Mouse (Mus musculus): Measurements from ENCODE around the gene Atg16l2. TPM values are rescaled to one million over a fixed set of nuclear protein-coding genes. Genes with fewer than 3 reads are reported as not detected.

Atg16l2 gene
- polyA plus RNA-seq, 1 experiment, result 12.5 TPM

GRCm38 (mm10) chr7:101292086-101292485 is 10.0 kb downstream of the Atg16l2 start:
- no peak for DNase-seq (ENCODE audit: low read depth)

- no peak for DNase-seq (ENCODE audit: low read depth)
These were observed 10.4 kb downstream of the Atg16l2 start for GRCm38 (mm10) chr7:101291641-101292040.

- DNase-seq (ENCODE audit: low read depth), result no peak
These were observed 10.8 kb downstream of the Atg16l2 start for GRCm38 (mm10) chr7:101291211-101291610.

- no peak for DNase-seq (ENCODE audit: low read depth)
These were observed 11.7 kb downstream of the Atg16l2 start for GRCm38 (mm10) chr7:101290401-101290800.

- no peak for DNase-seq (ENCODE audit: low read depth)
These were observed 13.6 kb downstream of the Atg16l2 start for GRCm38 (mm10) chr7:101288436-101288835.

GRCm38 (mm10) chr7:101287820-101288219 is 14.2 kb downstream of the Atg16l2 start:
- DNase-seq (ENCODE audit: low read depth), result no peak

- no peak for DNase-seq (ENCODE audit: low read depth)
These were observed 15.2 kb downstream of the Atg16l2 start for GRCm38 (mm10) chr7:101286891-101287290.

- no peak for DNase-seq (ENCODE audit: low read depth)
These were observed 17.5 kb downstream of the Atg16l2 start for GRCm38 (mm10) chr7:101284504-101284903.

GRCm38 (mm10) chr7:101282721-101283120 is 19.3 kb downstream of the Atg16l2 start:
- DNase-seq (ENCODE audit: low read depth), result no peak

- DNase-seq (ENCODE audit: low read depth), result no peak
These were observed 29.4 kb downstream of the Atg16l2 start for GRCm38 (mm10) chr7:101272466-101273160.

- no peak for DNase-seq (ENCODE audit: low read depth)
These were observed 30.4 kb downstream of the Atg16l2 start for GRCm38 (mm10) chr7:101271602-101272001.

GRCm38 (mm10) chr7:101267457-101268259 is 34.4 kb downstream of the Atg16l2 start:
- DNase-seq (ENCODE audit: low read depth), result no peak

GRCm38 (mm10) chr7:101263511-101263910 is 38.5 kb downstream of the Atg16l2 start:
- DNase-seq (ENCODE audit: low read depth), result no peak

GRCm38 (mm10) chr7:101261941-101262546 is 40.0 kb downstream of the Atg16l2 start:
- no peak for DNase-seq (ENCODE audit: low read depth)

GRCm38 (mm10) chr7:101258482-101258881 is 43.6 kb downstream of the Atg16l2 start:
- DNase-seq (ENCODE audit: low read depth), result no peak

GRCm38 (mm10) chr7:101253071-101253470 is 49.0 kb downstream of the Atg16l2 start:
- no peak for DNase-seq (ENCODE audit: low read depth)

- no peak for DNase-seq (ENCODE audit: low read depth)
These were observed 52.9 kb downstream of the Atg16l2 start for GRCm38 (mm10) chr7:101249173-101249572.

- DNase-seq (ENCODE audit: low read depth), result no peak
These were observed 53.3 kb downstream of the Atg16l2 start for GRCm38 (mm10) chr7:101248760-101249159.

GRCm38 (mm10) chr7:101236712-101237473 is 65.2 kb downstream of the Atg16l2 start:
- no peak for DNase-seq (ENCODE audit: low read depth)

- DNase-seq (ENCODE audit: low read depth), result no peak
These were observed 69.3 kb downstream of the Atg16l2 start for GRCm38 (mm10) chr7:101232716-101233115.

- DNase-seq (ENCODE audit: low read depth), result no peak
These were observed 70.6 kb downstream of the Atg16l2 start for GRCm38 (mm10) chr7:101231458-101231857.

- DNase-seq (ENCODE audit: low read depth), result no peak
These were observed 72.7 kb downstream of the Atg16l2 start for GRCm38 (mm10) chr7:101229336-101229735.

Data from gonadal fat pad, adult 2 months (tissue).